Mouse (Mus musculus) forebrain, embryonic 11.5 days (tissue): ENCODE results near the gene Nt5c1a. TPM values are rescaled to one million over a fixed set of nuclear protein-coding genes. Genes with fewer than 3 reads are reported as not detected.

ENCODE experiments used
- ATAC-seq: fragments of 200-750 bp; cut with Nextera tagmentation; replicated peaks from 2 replicates; pipeline ENCODE4 v1.8.0; 2017; ENCODE audit warnings: moderate TSS enrichment; ENCODE audit not compliant: low FRiP score
- DNase-seq: peaks from one replicate; pipeline ENCODE4 v3.0.0-alpha.2; 2017; ENCODE audit warnings: low spot score
- H3K27ac ChIP-seq: fragments of 300-500 bp; sonication (generic); 2 replicates; pipeline ENCODE4 v1.5.1; 2014; ENCODE audit warnings: low read depth, low read length
- H3K27me3 ChIP-seq: fragments of 300-500 bp; sonication (generic); 2 replicates; pipeline ENCODE4 v1.6.1; 2014; ENCODE audit warnings: mild to moderate bottlenecking, low read length, mixed read lengths; ENCODE audit not compliant: control insufficient read depth, insufficient read depth
- H3K36me3 ChIP-seq: fragments of 300-500 bp; sonication (generic); 2 replicates; pipeline ENCODE4 v1.6.1; 2014; ENCODE audit warnings: mild to moderate bottlenecking, low read length, moderate library complexity, mixed read lengths; ENCODE audit not compliant: control insufficient read depth, insufficient read depth
- H3K4me1 ChIP-seq: fragments of 300-500 bp; sonication (generic); replicated peaks from 2 replicates; pipeline ENCODE4 v1.6.1; 2014; ENCODE audit warnings: low read length, mixed read lengths; ENCODE audit not compliant: control insufficient read depth, insufficient read depth
- H3K4me2 ChIP-seq: fragments of 300-500 bp; sonication (generic); 2 replicates; pipeline ENCODE4 v1.6.1; 2014; ENCODE audit warnings: low read depth, mild to moderate bottlenecking, low read length, moderate library complexity, mixed read lengths; ENCODE audit not compliant: severe bottlenecking
- H3K4me3 ChIP-seq: fragments of 300-500 bp; sonication (generic); 2 replicates; pipeline ENCODE4 v1.5.1; 2014; ENCODE audit warnings: low read depth, low read length
- H3K9ac ChIP-seq: fragments of 300-500 bp; sonication (generic); 2 replicates; pipeline ENCODE4 v1.6.1; 2014; ENCODE audit warnings: low read length
- H3K9me3 ChIP-seq: fragments of 300-500 bp; sonication (generic); 2 replicates; pipeline ENCODE4 v1.6.1; 2016; ENCODE audit warnings: low read length, mixed read lengths; ENCODE audit not compliant: control insufficient read depth
- WGBS: fragments of 180-500 bp; shearing (Covaris S2); extraction: QIAGEN DNeasy Blood & Tissue Kit; methylation state at CpG from one replicate; pipeline ENCODE4 v1.1.7; 2014; 5-methylcytosine and 5-hydroxymethylcytosine counted together
- polyA plus RNA-seq: library from polyadenylated mRNA; unstranded; fragments of >200 nt; fragmentation: Nextera tagmentation; extraction: Ambion mirVana; gene quantifications from 2 replicates; pipeline ENCODE4 v1.2.1, GENCODE M21; 2014

Gene Nt5c1a
- polyA plus RNA-seq, 1 experiment from 2014 or later: not detected

- no peak overlapping the region for H3K4me2 ChIP-seq
- H3K9ac ChIP-seq: no peak overlapping the region
- no peak for DNase-seq
- H3K4me1 ChIP-seq: no peaks in the 10 kb centered on the region
- 68% methylated on average over 7 of the region's 7 CpGs for WGBS
- no peak overlapping the region for H3K4me3 ChIP-seq
- no peak overlapping the region for H3K27ac ChIP-seq
- no peaks in the 10 kb centered on the region for H3K36me3 ChIP-seq
- no peaks in the 10 kb centered on the region for H3K9me3 ChIP-seq
- ATAC-seq: no peak
- H3K27me3 ChIP-seq: no peaks in the 10 kb centered on the region
Observed at GRCm38 (mm10) chr4:123247147-123247880, 46.0 kb downstream of the Nt5c1a start.

- 78% methylated on average over 7 of the region's 7 CpGs for WGBS
- H3K4me1 ChIP-seq: no peaks in the 10 kb centered on the region
Observed at GRCm38 (mm10) chr4:123248971-123249567, 47.8 kb downstream of the Nt5c1a start.

GRCm38 (mm10) chr4:123252214-123252613, 50.9 kb downstream of the Nt5c1a start:
- H3K27ac ChIP-seq: no peak overlapping the region
- no peak overlapping the region for H3K9ac ChIP-seq
- no peaks in the 10 kb centered on the region for H3K9me3 ChIP-seq
- no peak overlapping the region for H3K4me2 ChIP-seq
- no peaks in the 10 kb centered on the region for H3K36me3 ChIP-seq
- 94% methylated on average over 5 of the region's 5 CpGs for WGBS
- H3K4me1 ChIP-seq: no peaks in the 10 kb centered on the region
- ATAC-seq (no peak), DNase-seq (no peak)
- H3K27me3 ChIP-seq: no peaks in the 10 kb centered on the region
- no peak overlapping the region for H3K4me3 ChIP-seq

More at GRCm38 (mm10) chr4:123248971-123249567, 47.8 kb downstream of the Nt5c1a start:
- no peak for DNase-seq
- Histone ChIP-seq H3K27ac (no peak overlapping the region), H3K9me3 (no peaks in the 10 kb centered on the region), H3K4me3 (no peak overlapping the region), H3K27me3 (no peaks in the 10 kb centered on the region), H3K4me2 (no peak overlapping the region), H3K36me3 (no peaks in the 10 kb centered on the region), H3K9ac (no peak overlapping the region)
- ATAC-seq: no peak

- H3K4me3 ChIP-seq: no peak overlapping the region
- H3K27me3 ChIP-seq: no peaks in the 10 kb centered on the region
- no peak overlapping the region for H3K27ac ChIP-seq
- no peak overlapping the region for H3K4me2 ChIP-seq
- H3K4me1 ChIP-seq: no peaks in the 10 kb centered on the region
- 22% methylated on average over 5 of the region's 5 CpGs for WGBS
- ATAC-seq: no peak; the same call in 1 of the 2 replicates
- H3K36me3 ChIP-seq: no peaks in the 10 kb centered on the region
- no peak overlapping the region for H3K9ac ChIP-seq
- DNase-seq: no peak
- no peaks in the 10 kb centered on the region for H3K9me3 ChIP-seq
Observed at GRCm38 (mm10) chr4:123254617-123255016, 53.3 kb downstream of the Nt5c1a start.

- Histone ChIP-seq H3K27ac (no peak overlapping the region), H3K36me3 (no peaks in the 10 kb centered on the region), H3K27me3 (no peaks in the 10 kb centered on the region), H3K9me3 (no peaks in the 10 kb centered on the region), H3K4me1 (no peaks in the 10 kb centered on the region), H3K4me3 (no peak overlapping the region), H3K4me2 (no peak overlapping the region), H3K9ac (no peak overlapping the region)
- DNase-seq: no peak
- ATAC-seq: no peak
- WGBS: 58% methylated on average over 8 of the region's 8 CpGs
Observed at GRCm38 (mm10) chr4:123260071-123260746, 58.9 kb downstream of the Nt5c1a start.

GRCm38 (mm10) chr4:123261721-123262401, 60.6 kb downstream of the Nt5c1a start, which contains the start of gene Pabpc4:
Pabpc4 (plus strand) TSS chr4:123262351.
- no peak within 1 kb of the TSS for H3K9ac ChIP-seq
- 81% methylated on average over 5 of the region's 5 CpGs for WGBS
- no peaks in the 10 kb centered on the region for H3K27me3 ChIP-seq
- H3K9me3 ChIP-seq: no peaks in the 10 kb centered on the region
- no peaks in the 10 kb centered on the region for H3K36me3 ChIP-seq
- no peak within 1 kb of the TSS for H3K27ac ChIP-seq
- H3K4me2 ChIP-seq: no peak within 1 kb of the TSS
- ATAC-seq: no peak
- H3K4me1 ChIP-seq: no peaks in the 10 kb centered on the region
- no peak within 1 kb of the TSS for H3K4me3 ChIP-seq
- DNase-seq: no peak

Other genes starting within 250 kb of the Nt5c1a start
- 22.5 TPM in 2 replicates for gene Mfsd2a, start 240.3 kb upstream of the Nt5c1a start, polyA plus RNA-seq
- 66.8 and 69.5 TPM in 2 replicates for gene Mycl, start 205.9 kb upstream of the Nt5c1a start, polyA plus RNA-seq
- gene Trit1, start 184.9 kb upstream of the Nt5c1a start, polyA plus RNA-seq: 21.6 and 24.4 TPM in 2 replicates
- 0.20 and 0.24 TPM in 2 replicates for gene Bmp8b, start 96.3 kb upstream of the Nt5c1a start, polyA plus RNA-seq
- gene Oxct2b, start 85.2 kb upstream of the Nt5c1a start, polyA plus RNA-seq: not detected in 2 replicates
- gene Ppie, start 61.6 kb upstream of the Nt5c1a start, polyA plus RNA-seq: 116 and 123 TPM in 2 replicates
- 0.41 and 0.60 TPM in 2 replicates for gene Hpcal4, start 18.3 kb upstream of the Nt5c1a start, polyA plus RNA-seq
- 7.1 and 7.9 TPM in 2 replicates for gene Heyl, start 32.1 kb downstream of the Nt5c1a start, polyA plus RNA-seq
- gene Pabpc4, start 60.8 kb downstream of the Nt5c1a start, polyA plus RNA-seq: 46.6 and 47.0 TPM in 2 replicates
- not detected in 2 replicates for gene Oxct2a, start 122.1 kb downstream of the Nt5c1a start, polyA plus RNA-seq
- gene Bmp8a, start 141.7 kb downstream of the Nt5c1a start, polyA plus RNA-seq: 0.13 and 0.23 TPM in 2 replicates